Mouse (Mus musculus) heart, embryonic 11.5 days (tissue): ENCODE measurements around the gene Clip2. TPM values are rescaled to one million over a fixed set of nuclear protein-coding genes. Genes with fewer than 3 reads are reported as not detected.
"Not testable (repeated sequence)": the region's sequence is repeated elsewhere in the genome, so short reads cannot be mapped to it uniquely, and the experiment has no call there.

Source experiments
- ATAC-seq: fragments of 200-750 bp; cut with Nextera tagmentation; replicated peaks from 2 replicates; pipeline ENCODE4 v1.8.0; 2017; ENCODE audit warnings: moderate library complexity; ENCODE audit not compliant: insufficient number of reproducible peaks, low FRiP score, low TSS enrichment
- H3K27ac ChIP-seq: fragments of 300-500 bp; sonication (generic); 2 replicates; pipeline ENCODE4 v1.5.1; 2014; ENCODE audit warnings: mild to moderate bottlenecking, low read depth, low read length
- H3K27me3 ChIP-seq: fragments of 300-500 bp; sonication (generic); 2 replicates; pipeline ENCODE4 v1.6.1; 2014; ENCODE audit warnings: mild to moderate bottlenecking, low read length, mixed read lengths; ENCODE audit not compliant: control insufficient read depth, insufficient read depth
- H3K36me3 ChIP-seq: fragments of 300-500 bp; sonication (generic); 2 replicates; pipeline ENCODE4 v1.6.1; 2014; ENCODE audit warnings: mild to moderate bottlenecking, low read length, moderate library complexity, mixed read lengths; ENCODE audit not compliant: control insufficient read depth, insufficient read depth
- H3K4me1 ChIP-seq: fragments of 300-500 bp; sonication (generic); 2 replicates; pipeline ENCODE4 v1.6.1; 2014; ENCODE audit warnings: low read length; ENCODE audit not compliant: control insufficient read depth, insufficient read depth
- H3K4me2 ChIP-seq: fragments of 300-500 bp; sonication (generic); 2 replicates; pipeline ENCODE4 v1.6.1; 2014; ENCODE audit warnings: mild to moderate bottlenecking, moderate library complexity
- H3K4me3 ChIP-seq: fragments of 300-500 bp; sonication (generic); 2 replicates; pipeline ENCODE4 v1.5.1; 2014; ENCODE audit warnings: low read depth, low read length
- H3K9ac ChIP-seq: fragments of 300-500 bp; sonication (generic); 2 replicates; pipeline ENCODE4 v1.6.1; 2014; ENCODE audit warnings: mild to moderate bottlenecking, low read depth, low read length, moderate library complexity
- H3K9me3 ChIP-seq: fragments of 300-500 bp; sonication (generic); replicated peaks from 2 replicates; pipeline ENCODE4 v1.6.1; 2016; ENCODE audit warnings: low read length; ENCODE audit not compliant: control insufficient read depth
- WGBS: fragments of 180-500 bp; shearing (Covaris S2); extraction: QIAGEN DNeasy Blood & Tissue Kit; methylation state at CpG from one replicate; pipeline ENCODE4 v1.1.7; 2014; ENCODE audit not compliant: insufficient replicate concordance; 5-methylcytosine and 5-hydroxymethylcytosine counted together
- polyA plus RNA-seq: library from polyadenylated mRNA; unstranded; fragments of >200 nt; fragmentation: Nextera tagmentation; extraction: Ambion mirVana; gene quantifications from 2 replicates; pipeline ENCODE4 v1.2.1, GENCODE M21; 2014

Gene Clip2
- polyA plus RNA-seq, 1 experiment from 2014 or later = 1.7 TPM

- Histone ChIP-seq H3K9ac (peak overlapping the region; percentile 86), H3K36me3 (peaks cover 6% of the 10 kb centered on the region; the same call in 1 of the 2 replicates), H3K4me1 (peaks cover 17% of the 10 kb centered on the region), H3K27me3 (no peaks in the 10 kb centered on the region), H3K4me2 (peak overlapping the region; percentile 91), H3K27ac (peak overlapping the region; percentile 89), H3K4me3 (peak overlapping the region; percentile 78), H3K9me3 (no peaks in the 10 kb centered on the region; the same call in 1 of the 2 replicates)
- peak; percentile 33; the same call in 1 of the 2 replicates for ATAC-seq
- 4% methylated on average over 21 of the region's 21 CpGs for WGBS
Observed at GRCm38 (mm10) chr5:134455186-134455895, 96.9 kb downstream of the Clip2 start.

- no peak overlapping the region for H3K27ac ChIP-seq
- H3K27me3 ChIP-seq = no peaks in the 10 kb centered on the region
- H3K4me3 ChIP-seq = peak overlapping the region; percentile 78
- no peak for ATAC-seq
- H3K4me1 ChIP-seq = peaks cover 17% of the 10 kb centered on the region
- peaks cover 6% of the 10 kb centered on the region; the same call in 1 of the 2 replicates for H3K36me3 ChIP-seq
- WGBS = 65% methylated on average over 9 of the region's 9 CpGs
- no peak overlapping the region for H3K9ac ChIP-seq
- peak overlapping the region; percentile 91 for H3K4me2 ChIP-seq
- no peaks in the 10 kb centered on the region; the same call in 1 of the 2 replicates for H3K9me3 ChIP-seq
Observed at GRCm38 (mm10) chr5:134454421-134454820, 97.8 kb downstream of the Clip2 start.

- H3K36me3 ChIP-seq = peaks cover 6% of the 10 kb centered on the region; the same call in 1 of the 2 replicates
- no peak overlapping the region for H3K9ac ChIP-seq
- H3K4me1 ChIP-seq = peaks cover 17% of the 10 kb centered on the region
- no peak overlapping the region for H3K27ac ChIP-seq
- H3K9me3 ChIP-seq = no peaks in the 10 kb centered on the region; the same call in 1 of the 2 replicates
- ATAC-seq = no peak
- H3K4me2 ChIP-seq = no peak overlapping the region
- WGBS = 22% methylated on average over 1 of the region's 1 CpGs
- H3K27me3 ChIP-seq = no peaks in the 10 kb centered on the region
- no peak overlapping the region for H3K4me3 ChIP-seq
Observed at GRCm38 (mm10) chr5:134453577-134453976, 98.7 kb downstream of the Clip2 start.

- peaks cover 22% of the 10 kb centered on the region for H3K4me1 ChIP-seq
- not testable (repeated sequence) for H3K27ac ChIP-seq, ATAC-seq, H3K9me3 ChIP-seq, H3K9ac ChIP-seq, H3K4me2 ChIP-seq, H3K27me3 ChIP-seq, H3K4me3 ChIP-seq, H3K36me3 ChIP-seq
- 88% methylated on average over 4 of the region's 4 CpGs for WGBS
Observed at GRCm38 (mm10) chr5:134446755-134447154, 105.5 kb downstream of the Clip2 start.

- peak; percentile 42; the same call in 1 of the 2 replicates for ATAC-seq
- peaks cover 30% of the 10 kb centered on the region for H3K4me1 ChIP-seq
- no peak overlapping the region for H3K4me3 ChIP-seq
- H3K9ac ChIP-seq = peak overlapping the region; percentile 56; the same call in 1 of the 2 replicates
- peak overlapping the region; percentile 48 for H3K4me2 ChIP-seq
- H3K9me3 ChIP-seq = peaks cover 4% of the 10 kb centered on the region
- 22% methylated on average over 10 of the region's 10 CpGs for WGBS
- no peaks in the 10 kb centered on the region for H3K27me3 ChIP-seq
- H3K27ac ChIP-seq = peak overlapping the region; percentile 89
- peaks cover 5% of the 10 kb centered on the region; the same call in 1 of the 2 replicates for H3K36me3 ChIP-seq
Observed at GRCm38 (mm10) chr5:134445895-134446294, 106.3 kb downstream of the Clip2 start.

- Histone ChIP-seq H3K27me3 (no peaks in the 10 kb centered on the region), H3K4me1 (peaks cover 36% of the 10 kb centered on the region), H3K27ac (peak overlapping the region; percentile 89), H3K9me3 (peaks cover 4% of the 10 kb centered on the region), H3K4me2 (peak overlapping the region; percentile 48), H3K36me3 (peaks cover 5% of the 10 kb centered on the region; the same call in 1 of the 2 replicates), H3K9ac (peak overlapping the region; percentile 56; the same call in 1 of the 2 replicates), H3K4me3 (no peak overlapping the region)
- 40% methylated on average over 10 of the region's 10 CpGs for WGBS
- 0 out of 2 replicates have a peak, but pooled peaks have one; percentile 4 for ATAC-seq
Observed at GRCm38 (mm10) chr5:134445208-134445831, 106.9 kb downstream of the Clip2 start.

- H3K27me3 ChIP-seq = no peaks in the 10 kb centered on the region
- H3K9me3 ChIP-seq = peaks cover 4% of the 10 kb centered on the region
- H3K27ac ChIP-seq = peak overlapping the region; percentile 89
- H3K4me3 ChIP-seq = no peak overlapping the region
- H3K4me2 ChIP-seq = no peak overlapping the region
- H3K9ac ChIP-seq = no peak overlapping the region
- H3K36me3 ChIP-seq = peaks cover 8% of the 10 kb centered on the region; the same call in 1 of the 2 replicates
- H3K4me1 ChIP-seq = peaks cover 45% of the 10 kb centered on the region
- 91% methylated on average over 7 of the region's 7 CpGs for WGBS
- no peak for ATAC-seq
Observed at GRCm38 (mm10) chr5:134444473-134444872, 107.8 kb downstream of the Clip2 start.

GRCm38 (mm10) chr5:134442066-134442465, 110.2 kb downstream of the Clip2 start:
- H3K4me2 ChIP-seq = no peak overlapping the region
- H3K36me3 ChIP-seq = 0 out of 2 replicates have a peak, but pooled peaks cover 6% of the 10 kb centered on the region
- H3K27ac ChIP-seq = no peak overlapping the region
- ATAC-seq = no peak
- H3K9ac ChIP-seq = no peak overlapping the region
- H3K4me1 ChIP-seq = peaks cover 55% of the 10 kb centered on the region
- 91% methylated on average over 3 of the region's 3 CpGs for WGBS
- peaks cover 4% of the 10 kb centered on the region for H3K9me3 ChIP-seq
- no peaks in the 10 kb centered on the region for H3K27me3 ChIP-seq
- H3K4me3 ChIP-seq = no peak overlapping the region
